Mouse (Mus musculus): ENCODE results near the gene Ppfia1.

- TF ChIP-seq PAX5 (IDR thresholded peaks at IDR 0.05; ENCODE audit: low read length): no peak
- TF ChIP-seq USF1 (IDR thresholded peaks at IDR 0.05; ENCODE audit: low read depth, low read length): no peak
Measured at GRCm38 (mm10) chr7:144450661-144451060, 102.9 kb downstream of the Ppfia1 start.
